In genomic region chr4:126156617-126157016, GRCm38 (mm10) we compare ENCODE assay signal across 8 mouse cellular contexts. TPM values are rescaled to one million over a fixed set of nuclear protein-coding genes. Genes with fewer than 3 reads are reported as not detected.
DNase-seq lines count a peak whose midpoint lies in the region; ATAC-seq and TF ChIP-seq lines count a peak whose summit lies in the region.

No protein-coding gene starts in this region.

- DNase-seq in forebrain, postnatal 0 days, result no peak
- no peak for DNase-seq in forebrain, embryonic 10.5 days (ENCODE audit: extremely low spot score, low spot score)
- peak; percentile 38 for DNase-seq in 3T3-L1 (ENCODE audit: low read depth, low spot score)
- DNase-seq in c-Kit-negative CD71-positive TER-119-positive erythroid progenitor cells, embryonic 14.5 days (ENCODE audit: low read depth, low spot score), result peak; percentile 40
- DNase-seq in embryo, embryonic 11 days, result no peak
- no peak for DNase-seq in gastrocnemius, postnatal 10 days
- no peak for DNase-seq in cerebellum, adult 9-11 months

- WGBS in forebrain, postnatal 0 days, result 50% methylated on average over 5 of the region's 5 CpGs
- WGBS in forebrain, embryonic 10.5 days, result 58% methylated on average over 5 of the region's 5 CpGs
- 61% methylated on average over 5 of the region's 5 CpGs for WGBS in lung, embryonic 16.5 days

- H3K9me3 ChIP-seq in forebrain, postnatal 0 days (ENCODE audit: low read length), result no peaks in the 10 kb centered on the region
- H3K9me3 ChIP-seq in forebrain, embryonic 10.5 days, result no peaks in the 10 kb centered on the region; the same call in 1 of the 2 replicates
- peaks cover 4% of the 10 kb centered on the region; the same call in 1 of the 2 replicates for H3K9me3 ChIP-seq in lung, embryonic 16.5 days (ENCODE audit: control insufficient read depth, low read length)

- H3K9ac ChIP-seq in forebrain, postnatal 0 days, result no peak overlapping the region
- no peak overlapping the region for H3K9ac ChIP-seq in lung, embryonic 16.5 days (ENCODE audit: low read length)

- ATAC-seq in forebrain, postnatal 0 days, result no peak
- ATAC-seq in lung, embryonic 16.5 days (ENCODE audit: low read depth), result no peak

- H3K4me1 ChIP-seq in forebrain, postnatal 0 days (ENCODE audit: insufficient read depth), result no peaks in the 10 kb centered on the region
- H3K4me1 ChIP-seq in forebrain, embryonic 10.5 days, result peaks cover 21% of the 10 kb centered on the region
- peaks cover 27% of the 10 kb centered on the region for H3K4me1 ChIP-seq in lung, embryonic 16.5 days (replicated peaks; ENCODE audit: control insufficient read depth, insufficient read depth, low read length)

- TF ChIP-seq CTCF in forebrain, postnatal 0 days (IDR thresholded peaks at IDR 0.05; ENCODE audit: low read depth), result peak; percentile 69

- no peak overlapping the region for H3K27ac ChIP-seq in forebrain, postnatal 0 days (ENCODE audit: low read depth, low read length)
- H3K27ac ChIP-seq in forebrain, embryonic 10.5 days, result no peak overlapping the region
- H3K27ac ChIP-seq in lung, embryonic 16.5 days (ENCODE audit: low read length), result peak overlapping the region; percentile 93

- no peaks in the 10 kb centered on the region for H3K27me3 ChIP-seq in forebrain, postnatal 0 days (ENCODE audit: insufficient read depth, low read length)
- H3K27me3 ChIP-seq in forebrain, embryonic 10.5 days (ENCODE audit: poor library complexity, severe bottlenecking), result peaks cover 9% of the 10 kb centered on the region
- H3K27me3 ChIP-seq in lung, embryonic 16.5 days (ENCODE audit: control insufficient read depth, insufficient read depth, low read depth, low read length), result no peaks in the 10 kb centered on the region

- H3K36me3 ChIP-seq in forebrain, postnatal 0 days (ENCODE audit: insufficient read depth), result no peaks in the 10 kb centered on the region
- peaks cover 9% of the 10 kb centered on the region for H3K36me3 ChIP-seq in forebrain, embryonic 10.5 days (replicated peaks)
- peaks cover 4% of the 10 kb centered on the region for H3K36me3 ChIP-seq in lung, embryonic 16.5 days (ENCODE audit: control insufficient read depth, insufficient read depth, low read length)

- H3K4me2 ChIP-seq in forebrain, postnatal 0 days (ENCODE audit: low read depth), result no peak overlapping the region
- H3K4me2 ChIP-seq in lung, embryonic 16.5 days (ENCODE audit: low read depth, low read length), result no peak overlapping the region

- no peak overlapping the region for H3K4me3 ChIP-seq in forebrain, postnatal 0 days (ENCODE audit: low read depth, low read length)
- no peak overlapping the region for H3K4me3 ChIP-seq in forebrain, embryonic 10.5 days
- H3K4me3 ChIP-seq in lung, embryonic 16.5 days (ENCODE audit: low read length), result no peak overlapping the region

RNA-seq across cellular contexts. Expression of gene Sh3d21, which starts 6.7 kb away (rescaled TPM):
- total RNA-seq in forebrain, postnatal 0 days (2014; rRNA removed), result 1.0 and 2.1 TPM in 2 replicates
- 1.4 and 1.7 TPM in 2 replicates for polyA plus RNA-seq in forebrain, postnatal 0 days (2015; fragmentation: Nextera tagmentation; extraction: Ambion mirVana)
- 1.5 and 1.6 TPM in 2 replicates for polyA plus RNA-seq in forebrain, embryonic 10.5 days (2016; fragmentation: Nextera tagmentation; extraction: Ambion mirVana)
- polyA plus RNA-seq in lung, embryonic 16.5 days (2015; fragmentation: Nextera tagmentation; extraction: Ambion mirVana), result 9.2 and 12.3 TPM in 2 replicates
- total RNA-seq in gastrocnemius, postnatal 10 days (2021), result 1 to 10 TPM; 1.2 to 1.4 TPM

RNA-seq across cellular contexts. Expression of gene Eva1b, which starts 9.1 kb away (rescaled TPM):
- 12.9 and 14.4 TPM in 2 replicates for total RNA-seq in forebrain, postnatal 0 days (2014; rRNA removed)
- polyA plus RNA-seq in forebrain, postnatal 0 days (2015; fragmentation: Nextera tagmentation; extraction: Ambion mirVana), result 10.6 and 12.6 TPM in 2 replicates
- polyA plus RNA-seq in forebrain, embryonic 10.5 days (2016; fragmentation: Nextera tagmentation; extraction: Ambion mirVana), result 19.1 and 20.7 TPM in 2 replicates
- polyA plus RNA-seq in lung, embryonic 16.5 days (2015; fragmentation: Nextera tagmentation; extraction: Ambion mirVana), result 98.0 and 108 TPM in 2 replicates
- 10 to 100 TPM; 20.0 to 25.5 TPM for total RNA-seq in gastrocnemius, postnatal 10 days (2021)

RNA-seq across cellular contexts. Expression of gene Thrap3, which starts 45.9 kb away (rescaled TPM):
- 113 and 165 TPM in 2 replicates for total RNA-seq in forebrain, postnatal 0 days (2014; rRNA removed)
- 92.4 and 111 TPM in 2 replicates for polyA plus RNA-seq in forebrain, postnatal 0 days (2015; fragmentation: Nextera tagmentation; extraction: Ambion mirVana)
- polyA plus RNA-seq in forebrain, embryonic 10.5 days (2016; fragmentation: Nextera tagmentation; extraction: Ambion mirVana), result 251 and 256 TPM in 2 replicates
- 197 and 213 TPM in 2 replicates for polyA plus RNA-seq in lung, embryonic 16.5 days (2015; fragmentation: Nextera tagmentation; extraction: Ambion mirVana)
- total RNA-seq in gastrocnemius, postnatal 10 days (2021), result 100 to 1,000 TPM; 131 to 152 TPM

RNA-seq across cellular contexts. Expression of gene Stk40, which starts 52.9 kb away (rescaled TPM):
- 11.7 and 19.6 TPM in 2 replicates for total RNA-seq in forebrain, postnatal 0 days (2014; rRNA removed)
- polyA plus RNA-seq in forebrain, postnatal 0 days (2015; fragmentation: Nextera tagmentation; extraction: Ambion mirVana), result 13.3 and 14.9 TPM in 2 replicates
- 43.7 and 45.5 TPM in 2 replicates for polyA plus RNA-seq in forebrain, embryonic 10.5 days (2016; fragmentation: Nextera tagmentation; extraction: Ambion mirVana)
- polyA plus RNA-seq in lung, embryonic 16.5 days (2015; fragmentation: Nextera tagmentation; extraction: Ambion mirVana), result 37.7 and 40.3 TPM in 2 replicates
- total RNA-seq in gastrocnemius, postnatal 10 days (2021), result 10 to 100 TPM; 28.8 to 39.5 TPM

Comparison
In these comparisons a context has a peak if more than half of its experiments do, and no peak if none do; other contexts are left out.
1. DNase-seq: peak in 3T3-L1 (single experiment) and c-Kit-negative CD71-positive TER-119-positive erythroid progenitor cells, embryonic 14.5 days (single experiment); none in forebrain, postnatal 0 days (single experiment), forebrain, embryonic 10.5 days (single experiment), embryo, embryonic 11 days (single experiment), gastrocnemius, postnatal 10 days (single experiment) and cerebellum, adult 9-11 months (single experiment).